Mouse (Mus musculus) intestine, embryonic 16.5 days (tissue): Measurements from ENCODE around the gene Llgl2. TPM values are rescaled to one million over a fixed set of nuclear protein-coding genes. Genes with fewer than 3 reads are reported as not detected.

Experiments
- ATAC-seq: fragments of 200-750 bp; cut with Nextera tagmentation; 2 replicates; pipeline ENCODE4 v1.8.0; 2017; ENCODE audit warnings: moderate TSS enrichment, moderate library complexity
- H3K27ac ChIP-seq: fragments of 300-500 bp; sonication (generic); 2 replicates; pipeline ENCODE4 v1.5.1; 2014; ENCODE audit warnings: mild to moderate bottlenecking, low read length
- H3K27me3 ChIP-seq: fragments of 300-500 bp; sonication (generic); replicated peaks from 2 replicates; pipeline ENCODE4 v1.6.1; 2014; ENCODE audit warnings: low read length, control low read depth, mixed read lengths; ENCODE audit not compliant: control insufficient read depth, insufficient read depth
- H3K36me3 ChIP-seq: fragments of 300-500 bp; sonication (generic); 2 replicates; pipeline ENCODE4 v1.6.1; 2014; ENCODE audit warnings: low read length, control low read depth; ENCODE audit not compliant: control insufficient read depth, insufficient read depth
- H3K4me1 ChIP-seq: fragments of 300-500 bp; sonication (generic); 2 replicates; pipeline ENCODE4 v1.6.1; 2014; ENCODE audit warnings: low read length, control low read depth, mixed read lengths; ENCODE audit not compliant: control insufficient read depth, insufficient read depth
- H3K4me2 ChIP-seq: fragments of 300-500 bp; sonication (generic); 2 replicates; pipeline ENCODE4 v1.6.1; 2014; ENCODE audit warnings: low read depth, low read length, control low read depth
- H3K4me3 ChIP-seq: fragments of 300-500 bp; sonication (generic); 2 replicates; pipeline ENCODE4 v1.5.1; 2014; ENCODE audit warnings: mild to moderate bottlenecking, low read length
- H3K9ac ChIP-seq: fragments of 300-500 bp; sonication (generic); 2 replicates; pipeline ENCODE4 v1.6.1; 2014; ENCODE audit warnings: low read depth, low read length
- H3K9me3 ChIP-seq: fragments of 300-500 bp; sonication (generic); 2 replicates; pipeline ENCODE4 v1.6.1; 2016; ENCODE audit warnings: low read length, control low read depth; ENCODE audit not compliant: control insufficient read depth
- WGBS: fragments of 180-500 bp; shearing (Covaris S2); extraction: QIAGEN DNeasy Blood & Tissue Kit; methylation state at CpG from one replicate; pipeline ENCODE4 v1.1.7; 2014; 5-methylcytosine and 5-hydroxymethylcytosine counted together
- microRNA-seq: library from miRNA; unstranded; fragments of <30 nt; microRNA quantifications from one replicate; pipeline ENCODE4, GENCODE M21; 2016
- polyA plus RNA-seq: library from polyadenylated mRNA; unstranded; fragments of >200 nt; fragmentation: Nextera tagmentation; extraction: Ambion mirVana; gene quantifications from 2 replicates; pipeline ENCODE4 v1.2.1, GENCODE M21; 2015

Llgl2 gene
- polyA plus RNA-seq, 1 experiment from 2014 or later = 102 TPM

- peak; percentile 75 for ATAC-seq
- peaks cover 41% of the 10 kb centered on the region for H3K4me1 ChIP-seq
- H3K9me3 ChIP-seq = no peaks in the 10 kb centered on the region
- no peaks in the 10 kb centered on the region for H3K36me3 ChIP-seq
- WGBS = 48% methylated on average over 11 of the region's 11 CpGs
- H3K4me3 ChIP-seq = no peak overlapping the region
- no peaks in the 10 kb centered on the region for H3K27me3 ChIP-seq
- H3K4me2 ChIP-seq = no peak overlapping the region
- H3K9ac ChIP-seq = no peak overlapping the region
- H3K27ac ChIP-seq = peak overlapping the region; percentile 38
These were observed 79.8 kb downstream of the Llgl2 start for GRCm38 (mm10) chr11:115903384-115904230.

- 51% methylated on average over 8 of the region's 8 CpGs for WGBS
- Histone ChIP-seq H3K27me3 (no peaks in the 10 kb centered on the region), H3K4me1 (peaks cover 41% of the 10 kb centered on the region), H3K36me3 (no peaks in the 10 kb centered on the region), H3K4me3 (no peak overlapping the region), H3K27ac (peak overlapping the region; percentile 38), H3K4me2 (no peak overlapping the region), H3K9me3 (no peaks in the 10 kb centered on the region), H3K9ac (0 out of 2 replicates have a peak overlapping the region, but pooled peaks have one; percentile 24)
- peak; percentile 9; the same call in 1 of the 2 replicates for ATAC-seq
These were observed 80.5 kb downstream of the Llgl2 start for GRCm38 (mm10) chr11:115904231-115904955.

Small RNA genes lying within 50 kb of the gene (microRNA-seq; reads per million reads assigned to microRNA genes)
- not detected for gene Mir5621

Other genes starting within 250 kb of the Llgl2 start
- 90.0 and 103 TPM in 2 replicates for gene Mrps7, start 220.1 kb upstream of the Llgl2 start, polyA plus RNA-seq
- gene Gga3, start 220.0 kb upstream of the Llgl2 start, polyA plus RNA-seq = 16.8 and 18.8 TPM in 2 replicates
- 33.5 and 34.5 TPM in 2 replicates for gene Mif4gd, start 211.1 kb upstream of the Llgl2 start, polyA plus RNA-seq
- 30.3 and 31.3 TPM in 2 replicates for gene Slc25a19, start 195.8 kb upstream of the Llgl2 start, polyA plus RNA-seq
- 67.1 and 73.1 TPM in 2 replicates for gene Grb2, start 115.5 kb upstream of the Llgl2 start, polyA plus RNA-seq
- gene Tmem94, start 58.6 kb upstream of the Llgl2 start, polyA plus RNA-seq = 19.7 and 21.1 TPM in 2 replicates
- gene Caskin2, start 10.4 kb upstream of the Llgl2 start, polyA plus RNA-seq = 11.2 and 11.7 TPM in 2 replicates
- gene Tsen54, start 9.3 kb upstream of the Llgl2 start, polyA plus RNA-seq = 34.2 and 37.7 TPM in 2 replicates
- gene Myo15b, start 34.4 kb downstream of the Llgl2 start, polyA plus RNA-seq = 168 and 230 TPM in 2 replicates
- 1.6 and 3.1 TPM in 2 replicates for gene Smim5, start 75.9 kb downstream of the Llgl2 start, polyA plus RNA-seq
- gene Smim6, start 88.0 kb downstream of the Llgl2 start, polyA plus RNA-seq = 33.8 and 38.6 TPM in 2 replicates
- 27.3 and 29.2 TPM in 2 replicates for gene Sap30bp, start 109.2 kb downstream of the Llgl2 start, polyA plus RNA-seq
- 15.7 and 16.7 TPM in 2 replicates for gene Recql5, start 109.4 kb downstream of the Llgl2 start, polyA plus RNA-seq
- gene Itgb4, start 150.7 kb downstream of the Llgl2 start, polyA plus RNA-seq = 11.9 and 15.2 TPM in 2 replicates
- 360 and 389 TPM in 2 replicates for gene Galk1, start 188.7 kb downstream of the Llgl2 start, polyA plus RNA-seq
- gene H3f3b, start 203.9 kb downstream of the Llgl2 start, polyA plus RNA-seq = 1,239 and 1,387 TPM in 2 replicates
- gene Unk, start 206.3 kb downstream of the Llgl2 start, polyA plus RNA-seq = 22.9 and 24.4 TPM in 2 replicates